12 mouse cellular contexts compared by ENCODE assay signal in genomic region chr4:118421384-118421783, GRCm38 (mm10). TPM values are rescaled to one million over a fixed set of nuclear protein-coding genes. Genes with fewer than 3 reads are reported as not detected.
"Had no signal": no experiment of that assay in that cellular context is flagged by ENCODE, and none has a peak within 500 bp of the region (broad histone marks: within the 10 kb centered on the region; RNA-seq: fewer than 3 reads in every experiment).

No protein-coding gene starts in this region.

- H3K9me3 ChIP-seq: limb, embryonic 15.5 days; liver, embryonic 12.5 days; lung, embryonic 15.5 days; midbrain, embryonic 12.5 days; neural tube, embryonic 13.5 days had no signal

- H3K4me3 ChIP-seq: limb, embryonic 15.5 days; liver, embryonic 12.5 days; lung, embryonic 15.5 days; midbrain, embryonic 12.5 days; neural tube, embryonic 13.5 days had no signal

- DNase-seq: retina, postnatal 1 day; thymus, adult 18-20 months; thymus, postnatal 14 days had no signal

- ATAC-seq: hindbrain, embryonic 16.5 days; inflammation-experienced regulatory T-cells, adult 6 months; liver, embryonic 12.5 days; midbrain, embryonic 16.5 days had no signal

- H3K4me2 ChIP-seq: limb, embryonic 15.5 days; liver, embryonic 12.5 days; lung, embryonic 15.5 days; midbrain, embryonic 12.5 days; neural tube, embryonic 13.5 days had no signal

- H3K9ac ChIP-seq: limb, embryonic 15.5 days; liver, embryonic 12.5 days; lung, embryonic 15.5 days; midbrain, embryonic 12.5 days; neural tube, embryonic 13.5 days had no signal

- H3K4me1 ChIP-seq: limb, embryonic 15.5 days; lung, embryonic 15.5 days; midbrain, embryonic 12.5 days; neural tube, embryonic 13.5 days had no signal

- H3K27ac ChIP-seq: kidney, postnatal 0 days; limb, embryonic 15.5 days; liver, embryonic 12.5 days; lung, embryonic 15.5 days; midbrain, embryonic 12.5 days; neural tube, embryonic 13.5 days had no signal

- H3K27me3 ChIP-seq: limb, embryonic 15.5 days; liver, embryonic 12.5 days; lung, embryonic 15.5 days; midbrain, embryonic 12.5 days; neural tube, embryonic 13.5 days had no signal

RNA-seq across cellular contexts. Expression of gene Mpl, which starts 35.9 kb away (rescaled TPM):
- polyA plus RNA-seq: inflammation-experienced regulatory T-cells, adult 6 months; midbrain, embryonic 16.5 days had no signal
